Mouse (Mus musculus): ENCODE measurements at regions not wholly inside any gene's neighbourhood (a gene's known extent, or its start where the extent isn't known, plus 50 kb on each side); places are given as distances from the start of the nearest gene placed in this dataset.

GRCm38 (mm10) chr17:45966736-45967135 lies 65.4 kb downstream of the Vegfa start:
- DNase-seq (ENCODE audit: low read depth, low spot score): no peak

- no peak for DNase-seq (ENCODE audit: low read depth, low spot score)
These were observed 68.1 kb downstream of the Vegfa start for GRCm38 (mm10) chr17:45964031-45964430.

GRCm38 (mm10) chr17:45963332-45963731 lies 68.8 kb downstream of the Vegfa start:
- DNase-seq (ENCODE audit: low read depth, low spot score): no peak

- DNase-seq (ENCODE audit: low read depth, low spot score): no peak
These were observed 70.4 kb downstream of the Vegfa start for GRCm38 (mm10) chr17:45961626-45962319.

- DNase-seq (ENCODE audit: low read depth, low spot score): peak; percentile 23
These were observed 73.9 kb downstream of the Vegfa start for GRCm38 (mm10) chr17:45958094-45958881.

- no peak for DNase-seq (ENCODE audit: low read depth, low spot score)
These were observed 76.7 kb downstream of the Vegfa start for GRCm38 (mm10) chr17:45955481-45955880.

GRCm38 (mm10) chr17:45954824-45955223 lies 77.3 kb downstream of the Vegfa start:
- DNase-seq (ENCODE audit: low read depth, low spot score): no peak

GRCm38 (mm10) chr17:45953523-45953922 lies 78.6 kb downstream of the Vegfa start:
- DNase-seq (ENCODE audit: low read depth, low spot score): peak; percentile 73

GRCm38 (mm10) chr17:45950533-45951164 lies 81.5 kb downstream of the Vegfa start:
- DNase-seq (ENCODE audit: low read depth, low spot score): no peak

- DNase-seq (ENCODE audit: low read depth, low spot score): no peak
These were observed 83.0 kb downstream of the Vegfa start for GRCm38 (mm10) chr17:45949141-45949540.

- DNase-seq (ENCODE audit: low read depth, low spot score): no peak
These were observed 83.7 kb downstream of the Vegfa start for GRCm38 (mm10) chr17:45948314-45948935.

- no peak for DNase-seq (ENCODE audit: low read depth, low spot score)
These were observed 87.2 kb downstream of the Vegfa start for GRCm38 (mm10) chr17:45945005-45945404.

GRCm38 (mm10) chr17:45943244-45943643 lies 88.9 kb downstream of the Vegfa start:
- no peak for DNase-seq (ENCODE audit: low read depth, low spot score)

GRCm38 (mm10) chr17:45941890-45942375 lies 90.2 kb downstream of the Vegfa start:
- no peak for DNase-seq (ENCODE audit: low read depth, low spot score)

- DNase-seq (ENCODE audit: low read depth, low spot score): no peak
These were observed 91.9 kb downstream of the Vegfa start for GRCm38 (mm10) chr17:45940121-45940813.

- no peak for DNase-seq (ENCODE audit: low read depth, low spot score)
These were observed 93.9 kb downstream of the Vegfa start for GRCm38 (mm10) chr17:45938284-45938683.

GRCm38 (mm10) chr17:45936577-45936976 lies 95.6 kb downstream of the Vegfa start:
- DNase-seq (ENCODE audit: low read depth, low spot score): no peak

- DNase-seq (ENCODE audit: low read depth, low spot score): no peak
These were observed 96.9 kb downstream of the Vegfa start for GRCm38 (mm10) chr17:45935291-45935690.

- no peak for DNase-seq (ENCODE audit: low read depth, low spot score)
These were observed 98.2 kb downstream of the Vegfa start for GRCm38 (mm10) chr17:45934002-45934401.

GRCm38 (mm10) chr17:45933034-45933433 lies 99.1 kb downstream of the Vegfa start:
- no peak for DNase-seq (ENCODE audit: low read depth, low spot score)

- DNase-seq (ENCODE audit: low read depth, low spot score): no peak
These were observed 99.6 kb downstream of the Vegfa start for GRCm38 (mm10) chr17:45932611-45933010.
